Mouse (Mus musculus): Measurements from ENCODE around the gene Mettl6.

DNA sequence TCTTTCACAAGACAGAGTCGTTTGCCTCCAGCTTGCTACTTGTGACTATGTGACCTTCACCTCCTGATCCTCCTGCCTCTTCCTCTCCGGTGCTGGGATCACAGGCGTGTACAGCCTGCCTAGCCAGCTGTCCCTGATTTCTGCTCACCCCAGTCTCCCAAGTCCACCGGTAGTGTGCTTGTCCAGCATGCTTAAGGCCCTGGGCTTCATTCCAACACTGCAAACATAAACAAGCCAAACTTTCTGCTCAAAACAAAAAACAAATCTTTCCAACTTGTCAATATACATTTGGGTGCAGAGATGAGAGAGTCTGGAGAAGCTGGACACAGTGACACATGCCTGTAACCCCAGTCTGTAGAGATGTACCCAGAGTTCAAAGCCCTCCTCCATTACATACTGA, 62.4 kb downstream of the Mettl6 start:
- no peak for TF ChIP-seq CTCF (IDR thresholded peaks at IDR 0.05 in 2 of 3, conservative IDR thresholded peaks at IDR 0.05 in 1 of 3; ENCODE audit: control insufficient read depth in 1 of 3, insufficient read depth in 1 of 3, low read depth in 2 of 3, low read length in 3 of 3, poor library complexity in 1 of 3, severe bottlenecking in 1 of 3)
- no peak for TF ChIP-seq EP300 (IDR thresholded peaks at IDR 0.05; ENCODE audit: low read depth in 1 of 2, low read length in 2 of 2)
- TF ChIP-seq POLR2A (IDR thresholded peaks at IDR 0.05; ENCODE audit: control insufficient read depth in 1 of 2, insufficient read depth in 1 of 2, low read depth in 1 of 2, low read length in 2 of 2, poor library complexity in 1 of 2): no peak
- TF ChIP-seq SMC3 (IDR thresholded peaks at IDR 0.05; ENCODE audit: low read depth, low read length): no peak
- TF ChIP-seq HCFC1 (IDR thresholded peaks at IDR 0.05; ENCODE audit: low read depth, low read length): no peak
- no peak for TF ChIP-seq POLR2AphosphoS2 (IDR thresholded peaks at IDR 0.05; ENCODE audit: low read length)
- no peak for TF ChIP-seq ZKSCAN1 (IDR thresholded peaks at IDR 0.05; ENCODE audit: low read depth, low read length)
- no peak for TF ChIP-seq TBP (IDR thresholded peaks at IDR 0.05; ENCODE audit: low read depth, low read length)
- TF ChIP-seq MYC (IDR thresholded peaks at IDR 0.05; ENCODE audit: low read depth, low read length): no peak
- TF ChIP-seq GATA1 (IDR thresholded peaks at IDR 0.05; ENCODE audit: low read depth, low read length): no peak
- TF ChIP-seq MEF2A (IDR thresholded peaks at IDR 0.05; ENCODE audit: extremely low read depth, insufficient replicate concordance, low read depth, low read length, poor library complexity, severe bottlenecking): no peak
- TF ChIP-seq SIN3A (IDR thresholded peaks at IDR 0.05; ENCODE audit: low read length): no peak
- TF ChIP-seq NELFE (IDR thresholded peaks at IDR 0.05; ENCODE audit: low read depth, low read length): no peak
- no peak for TF ChIP-seq MAX (IDR thresholded peaks at IDR 0.05; ENCODE audit: low read length)
